Mouse (Mus musculus) liver, embryonic 11.5 days (tissue): ENCODE data around the gene Wnt6. TPM values are rescaled to one million over a fixed set of nuclear protein-coding genes. Genes with fewer than 3 reads are reported as not detected.

Experiments used
- ATAC-seq: fragments of 200-750 bp; cut with Nextera tagmentation; replicated peaks from 2 replicates; pipeline ENCODE4 v1.8.0; 2017; ENCODE audit warnings: moderate number of reproducible peaks, mild to moderate bottlenecking, moderate TSS enrichment, moderate library complexity; ENCODE audit not compliant: low FRiP score
- DNase-seq: peaks from one replicate; pipeline ENCODE4 v3.0.0-alpha.2; 2017; ENCODE audit warnings: low spot score
- H3K27ac ChIP-seq: fragments of 300-500 bp; sonication (generic); 2 replicates; pipeline ENCODE4 v1.5.1; 2014; ENCODE audit warnings: mild to moderate bottlenecking, low read depth, low read length, control low read depth
- H3K27me3 ChIP-seq: fragments of 300-500 bp; sonication (generic); replicated peaks from 2 replicates; pipeline ENCODE4 v1.6.1; 2014; ENCODE audit warnings: low read length, mixed read lengths; ENCODE audit not compliant: control insufficient read depth, insufficient read depth
- H3K36me3 ChIP-seq: fragments of 300-500 bp; sonication (generic); 2 replicates; pipeline ENCODE4 v1.6.1; 2014; ENCODE audit warnings: mild to moderate bottlenecking, low read length, moderate library complexity, mixed read lengths; ENCODE audit not compliant: control insufficient read depth, insufficient read depth
- H3K4me1 ChIP-seq: fragments of 300-500 bp; sonication (generic); replicated peaks from 2 replicates; pipeline ENCODE4 v1.6.1; 2014; ENCODE audit warnings: low read length, mixed read lengths; ENCODE audit not compliant: control insufficient read depth, insufficient read depth
- H3K4me2 ChIP-seq: fragments of 300-500 bp; sonication (generic); 2 replicates; pipeline ENCODE4 v1.6.1; 2014; ENCODE audit warnings: mild to moderate bottlenecking, control low read depth, moderate library complexity
- H3K4me3 ChIP-seq: fragments of 300-500 bp; sonication (generic); 2 replicates; pipeline ENCODE4 v1.5.1; 2014; ENCODE audit warnings: low read depth, low read length, control low read depth
- H3K9ac ChIP-seq: fragments of 300-500 bp; sonication (generic); 2 replicates; pipeline ENCODE4 v1.6.1; 2014; ENCODE audit warnings: low read depth, low read length, control low read depth
- H3K9me3 ChIP-seq: fragments of 300-500 bp; sonication (generic); 2 replicates; pipeline ENCODE4 v1.6.1; 2016; ENCODE audit warnings: low read length, inconsistent platforms, mixed read lengths; ENCODE audit not compliant: control insufficient read depth
- WGBS: fragments of 180-500 bp; shearing (Covaris S2); extraction: QIAGEN DNeasy Blood & Tissue Kit; methylation state at CpG from one replicate; pipeline ENCODE4 v1.1.7; 2014; 5-methylcytosine and 5-hydroxymethylcytosine counted together
- polyA plus RNA-seq: library from polyadenylated mRNA; unstranded; fragments of >200 nt; fragmentation: Nextera tagmentation; extraction: Ambion mirVana; gene quantifications from 2 replicates; pipeline ENCODE4 v1.2.1, GENCODE M21; 2014

Gene Wnt6
- 1.5 and 2.4 TPM in 2 replicates for polyA plus RNA-seq

GRCm38 (mm10) chr1:74771845-74771930 is at the start of gene Wnt6:
Wnt6 (plus strand) TSS chr1:74771892.
- no peaks in the 10 kb centered on the region for H3K9me3 ChIP-seq
- no peak within 1 kb of the TSS for H3K27ac ChIP-seq
- ATAC-seq (no peak), DNase-seq (no peak)
- no peaks in the 10 kb centered on the region for H3K36me3 ChIP-seq
- peaks cover 93% of the 10 kb centered on the region for H3K27me3 ChIP-seq
- peaks cover 11% of the 10 kb centered on the region for H3K4me1 ChIP-seq
- H3K9ac ChIP-seq = no peak within 1 kb of the TSS
- peak within 1 kb of the TSS; percentile 43 for H3K4me3 ChIP-seq
- peak within 1 kb of the TSS; percentile 65 for H3K4me2 ChIP-seq
- WGBS = 0% methylated on average over 2 of the region's 8 CpGs

- Histone ChIP-seq H3K9ac (no peak overlapping the region), H3K27ac (no peak overlapping the region), H3K4me3 (no peak overlapping the region), H3K27me3 (no peaks in the 10 kb centered on the region), H3K4me1 (no peaks in the 10 kb centered on the region), H3K4me2 (no peak overlapping the region), H3K9me3 (no peaks in the 10 kb centered on the region), H3K36me3 (no peaks in the 10 kb centered on the region)
- ATAC-seq (no peak), DNase-seq (no peak)
- WGBS = 66% methylated on average over 2 of the region's 2 CpGs
These were observed 47.9 kb upstream of the Wnt6 start for GRCm38 (mm10) chr1:74723748-74724147.

DNA sequence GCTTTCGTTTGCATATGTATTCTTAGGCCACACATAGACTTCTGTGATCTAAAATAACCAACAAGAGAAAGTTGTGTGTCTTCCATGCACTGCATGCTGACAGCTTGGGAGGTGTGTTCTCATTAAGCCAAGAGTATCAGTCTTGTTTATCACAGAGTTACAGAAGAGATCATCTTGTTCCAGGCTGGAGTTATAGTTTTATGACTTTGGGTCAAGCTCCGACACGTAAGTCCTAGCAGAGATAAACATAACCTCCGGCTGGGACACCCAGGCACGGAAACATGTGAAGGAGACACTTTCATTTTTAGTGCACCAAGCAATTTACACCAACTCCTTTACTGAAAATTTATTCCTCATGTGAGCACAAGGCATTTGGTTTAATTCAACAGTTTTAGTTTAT is 45.6 kb upstream of the Wnt6 start:
- Histone ChIP-seq H3K27me3 (no peaks in the 10 kb centered on the region), H3K4me3 (no peak overlapping the region), H3K9ac (no peak overlapping the region), H3K9me3 (no peaks in the 10 kb centered on the region), H3K27ac (no peak overlapping the region), H3K36me3 (no peaks in the 10 kb centered on the region), H3K4me1 (no peaks in the 10 kb centered on the region), H3K4me2 (no peak overlapping the region)
- no peak for ATAC-seq
- 72% methylated on average over 5 of the region's 5 CpGs for WGBS
- no peak for DNase-seq

DNA sequence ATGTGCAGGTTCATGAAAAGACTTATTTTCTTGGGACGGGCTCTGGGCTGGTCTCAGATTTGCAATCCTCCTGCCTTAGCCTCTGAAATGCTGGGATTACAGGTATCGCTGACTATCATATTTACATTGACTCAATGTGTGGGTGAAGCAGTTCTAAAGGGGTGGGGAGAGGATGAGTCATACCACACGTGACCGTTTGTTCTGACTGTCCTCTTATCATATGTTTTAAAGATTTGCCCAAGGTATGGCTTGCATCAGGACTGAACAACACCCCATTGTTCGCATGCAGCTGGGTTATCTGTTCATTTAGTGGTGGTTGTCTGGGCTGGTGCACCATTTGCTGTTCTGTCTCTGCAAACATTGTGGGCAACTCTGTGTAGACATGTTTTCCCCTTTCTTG is 45.0 kb upstream of the Wnt6 start:
- H3K4me3 ChIP-seq = no peak overlapping the region
- H3K4me1 ChIP-seq = no peaks in the 10 kb centered on the region
- H3K27ac ChIP-seq = no peak overlapping the region
- no peaks in the 10 kb centered on the region for H3K36me3 ChIP-seq
- WGBS = 57% methylated on average over 5 of the region's 5 CpGs
- no peaks in the 10 kb centered on the region for H3K9me3 ChIP-seq
- no peak for ATAC-seq
- H3K9ac ChIP-seq = no peak overlapping the region
- no peak for DNase-seq
- H3K27me3 ChIP-seq = no peaks in the 10 kb centered on the region
- no peak overlapping the region for H3K4me2 ChIP-seq

DNA sequence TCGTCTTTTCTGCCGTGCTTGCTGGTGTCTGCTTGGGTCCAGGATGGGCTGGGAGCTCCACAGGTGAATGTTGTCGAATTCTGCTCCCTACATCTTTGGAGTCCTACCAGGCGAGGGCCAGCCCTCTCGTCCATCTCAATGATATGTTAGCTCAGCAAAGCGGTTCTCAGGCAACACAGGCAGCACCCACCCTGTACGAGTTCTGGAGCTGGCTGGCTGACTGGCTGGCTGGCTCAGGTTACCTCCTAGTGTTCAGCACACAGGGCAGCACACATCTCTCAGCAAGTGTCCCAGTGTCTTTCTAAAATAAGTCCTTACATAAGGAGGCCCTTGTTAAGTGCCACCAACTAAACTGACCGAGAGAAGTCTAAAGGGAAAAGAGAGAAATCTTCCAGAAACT is 43.2 kb upstream of the Wnt6 start:
- DNase-seq (no peak), ATAC-seq (no peak)
- 64% methylated on average over 8 of the region's 8 CpGs for WGBS
- no peak overlapping the region for H3K27ac ChIP-seq
- no peaks in the 10 kb centered on the region for H3K4me1 ChIP-seq
- H3K4me3 ChIP-seq = no peak overlapping the region
- H3K27me3 ChIP-seq = no peaks in the 10 kb centered on the region
- no peaks in the 10 kb centered on the region for H3K36me3 ChIP-seq
- no peaks in the 10 kb centered on the region for H3K9me3 ChIP-seq
- H3K4me2 ChIP-seq = no peak overlapping the region
- H3K9ac ChIP-seq = no peak overlapping the region

DNA sequence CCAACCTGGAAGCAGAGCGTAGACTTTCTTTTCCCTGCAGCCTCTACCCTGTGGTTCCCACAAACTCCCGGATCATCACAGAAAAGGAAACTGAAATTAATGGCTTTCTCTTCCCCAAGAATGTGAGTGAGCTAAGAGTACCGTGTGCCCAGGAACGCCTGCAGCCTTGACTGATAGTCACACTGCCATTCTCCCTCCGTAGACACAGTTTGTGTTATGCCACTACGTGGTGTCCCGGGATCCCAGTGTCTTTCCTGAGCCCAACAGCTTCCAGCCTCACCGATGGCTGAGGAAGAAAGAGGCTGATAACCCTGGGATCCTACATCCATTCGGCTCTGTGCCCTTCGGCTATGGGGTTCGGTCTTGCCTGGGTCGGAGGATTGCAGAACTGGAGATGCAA is 34.7 kb upstream of the Wnt6 start:
- 78% methylated on average over 12 of the region's 12 CpGs for WGBS

DNA sequence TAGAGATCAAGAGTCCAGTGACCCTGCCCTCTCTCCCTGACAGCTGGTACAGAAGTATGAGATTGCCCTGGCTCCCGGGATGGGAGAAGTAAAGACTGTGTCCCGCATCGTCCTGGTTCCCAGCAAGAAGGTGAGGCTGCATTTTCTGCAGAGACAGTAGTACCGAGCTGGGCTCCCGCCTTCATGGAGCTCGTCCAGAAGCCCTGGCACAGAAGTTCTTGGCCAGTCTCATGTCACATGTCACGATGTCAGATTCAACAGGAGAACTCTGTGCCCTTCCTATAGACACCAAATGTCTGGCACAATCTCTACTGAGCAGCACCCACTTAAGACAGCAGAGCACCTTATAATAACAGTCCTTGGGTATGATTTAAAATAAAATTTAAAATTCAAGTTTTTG is 34.2 kb upstream of the Wnt6 start:
- Histone ChIP-seq H3K9me3 (no peaks in the 10 kb centered on the region), H3K9ac (no peak overlapping the region), H3K36me3 (no peaks in the 10 kb centered on the region), H3K4me1 (no peaks in the 10 kb centered on the region), H3K27ac (no peak overlapping the region), H3K4me3 (no peak overlapping the region), H3K27me3 (no peaks in the 10 kb centered on the region; the same call in 1 of the 2 replicates), H3K4me2 (no peak overlapping the region)
- DNase-seq (no peak), ATAC-seq (no peak)
- 78% methylated on average over 7 of the region's 7 CpGs for WGBS

More for the DNA sequence above, 34.7 kb upstream of the Wnt6 start:
- Histone ChIP-seq H3K9ac (no peak overlapping the region), H3K27me3 (no peaks in the 10 kb centered on the region; the same call in 1 of the 2 replicates), H3K4me3 (no peak overlapping the region), H3K4me1 (no peaks in the 10 kb centered on the region), H3K27ac (no peak overlapping the region), H3K9me3 (no peaks in the 10 kb centered on the region), H3K4me2 (no peak overlapping the region), H3K36me3 (no peaks in the 10 kb centered on the region)
- ATAC-seq (no peak), DNase-seq (no peak)

GRCm38 (mm10) chr1:74740846-74741245 is 30.8 kb upstream of the Wnt6 start:
- Histone ChIP-seq H3K36me3 (no peaks in the 10 kb centered on the region), H3K4me3 (no peak overlapping the region), H3K27ac (no peak overlapping the region), H3K27me3 (no peaks in the 10 kb centered on the region), H3K9ac (no peak overlapping the region), H3K4me1 (no peaks in the 10 kb centered on the region), H3K4me2 (no peak overlapping the region), H3K9me3 (no peaks in the 10 kb centered on the region)
- DNase-seq (no peak), ATAC-seq (no peak)
- 62% methylated on average over 7 of the region's 7 CpGs for WGBS

DNA sequence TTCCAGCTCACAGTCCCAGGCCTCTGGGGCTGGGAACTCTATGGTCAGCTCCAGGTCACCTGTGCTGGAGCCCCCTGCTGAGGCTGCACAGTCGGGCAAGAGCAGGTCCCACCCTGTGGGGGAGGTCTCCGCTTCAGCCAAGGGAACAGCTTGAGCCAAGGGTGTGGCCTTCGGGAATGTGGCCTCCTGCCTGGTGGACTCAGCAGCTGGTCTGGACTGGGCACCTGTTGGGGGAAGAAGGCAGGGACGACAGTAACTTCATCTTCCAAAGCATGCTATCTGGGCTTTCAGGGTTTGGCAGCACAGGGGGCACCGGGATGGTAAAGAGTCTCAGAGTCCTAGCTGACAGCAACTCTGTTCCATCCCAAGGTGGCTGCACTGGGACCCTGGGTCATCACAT is 24.4 kb upstream of the Wnt6 start:
- DNase-seq (no peak), ATAC-seq (no peak)
- no peaks in the 10 kb centered on the region for H3K9me3 ChIP-seq
- no peak overlapping the region for H3K27ac ChIP-seq
- no peaks in the 10 kb centered on the region for H3K4me1 ChIP-seq
- H3K27me3 ChIP-seq = peaks cover 15% of the 10 kb centered on the region
- no peaks in the 10 kb centered on the region for H3K36me3 ChIP-seq
- no peak overlapping the region for H3K4me3 ChIP-seq
- WGBS = 73% methylated on average over 5 of the region's 5 CpGs
- H3K9ac ChIP-seq = no peak overlapping the region
- no peak overlapping the region for H3K4me2 ChIP-seq
